Mouse (Mus musculus) olfactory bulb, adult 2 months (tissue): Measurements from ENCODE around the gene Rab11b. TPM values are rescaled to one million over a fixed set of nuclear protein-coding genes. Genes with fewer than 3 reads are reported as not detected.

ENCODE experiments used
- H3K27ac ChIP-seq: fragments of 200-500 bp; 2 replicates; pipeline ENCODE4 v1.5.1; 2012; ENCODE audit warnings: low read depth, low read length; ENCODE audit not compliant: insufficient read depth
- H3K4me1 ChIP-seq: fragments of 200-500 bp; 2 replicates; pipeline ENCODE4 v1.6.1; 2012; ENCODE audit warnings: low read length; ENCODE audit not compliant: control insufficient read depth, insufficient read depth
- H3K4me3 ChIP-seq: fragments of 200-500 bp; 2 replicates; pipeline ENCODE4 v1.5.1; 2012; ENCODE audit warnings: mild to moderate bottlenecking, low read depth, low read length, moderate library complexity; ENCODE audit not compliant: insufficient read depth
- CTCF ChIP-seq: fragments of 200-500 bp; IDR thresholded peaks from 2 replicates; pipeline ENCODE4 v1.5.1; 2012; ENCODE audit warnings: low read depth, mild to moderate bottlenecking, low read length, moderate library complexity; ENCODE audit not compliant: insufficient read depth
- POLR2A ChIP-seq: fragments of 200-500 bp; IDR thresholded peaks from 2 replicates; pipeline ENCODE4 v1.6.1; 2012; ENCODE audit warnings: mild to moderate bottlenecking, low read depth, low read length, moderate library complexity; ENCODE audit not compliant: insufficient read depth
- WGBS: fragments of 180-500 bp; shearing (Covaris S2); methylation state at CpG from one replicate; pipeline ENCODE4 v1.1.7; 2018; 5-methylcytosine and 5-hydroxymethylcytosine counted together
- polyA plus RNA-seq: library from polyadenylated mRNA; stranded (reverse); fragments of >200 nt; gene quantifications from 2 replicates; pipeline ENCODE4 v1.2.4, GENCODE M21; 2012; ENCODE audit warnings: low replicate concordance; ENCODE audit not compliant: missing spikeins, insufficient read depth, insufficient read length

Rab11b gene
- polyA plus RNA-seq, 1 experiment, result not detected

DNA sequence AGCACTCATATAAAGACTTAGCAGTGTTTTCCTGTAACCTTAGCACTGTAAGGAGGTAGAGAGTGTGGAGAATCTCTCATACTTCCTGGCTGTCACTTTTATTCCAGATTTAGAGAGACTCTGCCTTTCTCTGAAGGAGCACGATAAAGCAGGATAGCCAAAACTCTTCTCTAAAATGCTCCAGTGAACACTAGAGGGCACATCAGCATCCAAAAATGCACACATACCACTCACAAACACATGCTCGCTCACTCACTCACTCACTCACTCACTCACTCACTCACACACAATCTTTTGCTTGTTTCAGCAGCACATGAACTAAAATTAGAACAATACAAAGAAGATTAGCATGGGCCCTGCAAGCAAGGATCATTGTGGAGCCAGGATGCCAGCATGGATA, 31.1 kb downstream of the Rab11b start:
- TF ChIP-seq CTCF (no peak), POLR2A (no peak)
- Histone ChIP-seq H3K4me3 (no peak overlapping the region), H3K27ac (no peak overlapping the region), H3K4me1 (no peaks in the 10 kb centered on the region)
- WGBS, result 41% methylated on average over 2 of the region's 2 CpGs

- no peak overlapping the region for H3K4me3 ChIP-seq
- WGBS, result 82% methylated on average over 2 of the region's 2 CpGs
- TF ChIP-seq CTCF (no peak), POLR2A (no peak)
- H3K4me1 ChIP-seq, result no peaks in the 10 kb centered on the region
- H3K27ac ChIP-seq, result no peak overlapping the region
These were observed 31.9 kb downstream of the Rab11b start for GRCm38 (mm10) chr17:33728396-33728795.

GRCm38 (mm10) chr17:33719736-33720378, 40.5 kb downstream of the Rab11b start:
- no peak overlapping the region for H3K27ac ChIP-seq
- no peaks in the 10 kb centered on the region for H3K4me1 ChIP-seq
- 89% methylated on average over 7 of the region's 7 CpGs for WGBS
- H3K4me3 ChIP-seq, result no peak overlapping the region
- TF ChIP-seq CTCF (no peak), POLR2A (no peak)

GRCm38 (mm10) chr17:33718944-33719725, 41.2 kb downstream of the Rab11b start:
- Histone ChIP-seq H3K4me3 (peak overlapping the region; percentile 75; the same call in 1 of the 2 replicates), H3K4me1 (no peaks in the 10 kb centered on the region), H3K27ac (no peak overlapping the region)
- TF ChIP-seq POLR2A (no peak), CTCF (no peak)
- WGBS, result 38% methylated on average over 10 of the region's 10 CpGs

DNA sequence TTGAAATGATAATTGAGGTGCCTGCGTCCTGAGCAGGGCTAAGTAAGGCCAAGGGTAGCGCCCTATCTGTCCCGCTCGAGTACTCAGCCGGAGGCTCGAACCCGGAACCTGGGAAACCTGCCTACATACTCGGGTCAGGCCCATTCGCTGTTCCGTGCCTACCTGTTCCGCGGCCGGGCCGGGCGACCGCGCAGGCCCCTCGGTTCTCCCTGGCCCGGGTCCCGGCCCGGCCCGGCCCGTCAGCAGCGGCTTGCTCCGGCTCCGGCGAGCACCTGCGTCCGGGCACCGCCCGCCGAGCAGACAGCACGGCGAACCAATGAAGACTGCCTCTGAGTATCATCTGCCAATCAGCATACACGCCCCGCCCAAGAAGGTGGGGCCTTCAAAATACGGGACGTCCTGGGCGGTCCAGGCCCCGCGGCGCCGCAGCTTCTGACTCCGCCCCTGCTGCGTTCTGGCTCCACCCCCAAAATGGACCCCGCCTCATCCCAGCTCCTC, 41.9 kb downstream of the Rab11b start, which contains the start of gene March2:
March2 (minus strand) TSS at position 287 of the 498 bp plus-strand sequence.
- Histone ChIP-seq H3K27ac (no peak within 1 kb of the TSS), H3K4me3 (peak within 1 kb of the TSS; percentile 75), H3K4me1 (no peaks in the 10 kb centered on the region)
- WGBS, result under 1% methylated on average over 46 of the region's 46 CpGs
- no peak for TF ChIP-seq CTCF
- TF ChIP-seq POLR2A, result peak; percentile 57

DNA sequence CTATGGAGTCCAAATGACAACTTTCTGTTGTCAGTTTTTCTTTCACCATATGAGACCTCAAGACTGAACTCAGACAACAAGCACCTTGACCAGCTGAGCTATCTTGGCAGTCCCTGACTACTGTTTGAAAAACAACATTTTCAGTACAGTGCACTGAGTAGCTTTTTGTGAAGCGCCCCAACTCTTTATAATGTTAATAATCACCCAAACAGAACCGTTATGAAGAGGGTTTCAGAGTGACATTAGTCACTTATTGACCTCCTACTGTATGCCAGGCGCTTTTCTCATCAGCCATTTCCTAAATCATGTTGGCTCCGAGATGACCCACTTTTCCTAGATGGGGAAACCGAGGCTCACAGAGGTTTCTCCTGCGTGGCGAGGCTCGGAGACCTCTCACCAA, 42.3 kb downstream of the Rab11b start:
- 6% methylated on average over 8 of the region's 8 CpGs for whole genome bisulfite sequencing
- TF ChIP-seq CTCF (no peak), POLR2A (no peak)
- Histone ChIP-seq H3K27ac (no peak overlapping the region), H3K4me3 (peak overlapping the region; percentile 75), H3K4me1 (no peaks in the 10 kb centered on the region)

- WGBS, result 95% methylated on average over 1 of the region's 1 CpGs
- H3K4me3 ChIP-seq, result no peak overlapping the region
- H3K27ac ChIP-seq, result no peak overlapping the region
- H3K4me1 ChIP-seq, result no peaks in the 10 kb centered on the region
- no peak for TF ChIP-seq CTCF
- TF ChIP-seq POLR2A, result no peak
These were observed 43.1 kb downstream of the Rab11b start for GRCm38 (mm10) chr17:33717246-33717645.

DNA sequence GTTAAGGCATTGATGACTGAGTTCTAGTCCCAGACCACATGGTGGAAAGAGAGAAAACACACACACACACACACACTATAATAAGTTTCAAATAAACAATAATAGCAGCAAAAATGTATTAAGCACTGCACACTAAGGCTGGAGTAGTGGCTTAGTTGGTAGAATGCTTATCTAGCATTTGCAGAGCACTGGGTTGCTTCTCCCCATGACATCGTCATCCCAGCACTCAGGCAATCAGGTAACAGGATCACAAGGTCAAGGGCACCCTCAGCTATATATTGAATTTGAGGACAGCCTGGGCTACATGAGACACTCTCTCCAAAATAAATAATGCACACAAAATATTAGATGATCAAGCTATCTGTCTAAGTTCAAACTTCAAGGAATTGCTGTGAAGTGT, 45.6 kb downstream of the Rab11b start:
- no peaks in the 10 kb centered on the region for H3K4me1 ChIP-seq
- H3K27ac ChIP-seq, result no peak overlapping the region
- 92% methylated on average over 1 of the region's 1 CpGs for WGBS
- TF ChIP-seq CTCF (no peak), POLR2A (no peak)
- H3K4me3 ChIP-seq, result no peak overlapping the region

- WGBS, result 85% methylated on average over 5 of the region's 5 CpGs
- TF ChIP-seq CTCF (no peak), POLR2A (no peak)
These were observed 47.1 kb downstream of the Rab11b start for GRCm38 (mm10) chr17:33713271-33713670.

More at GRCm38 (mm10) chr17:33713271-33713670, 47.1 kb downstream of the Rab11b start:
- Histone ChIP-seq H3K4me1 (no peaks in the 10 kb centered on the region), H3K27ac (no peak overlapping the region), H3K4me3 (no peak overlapping the region)
